Mouse (Mus musculus): Measurements from ENCODE around the gene Rhbdf2. TPM values are rescaled to one million over a fixed set of nuclear protein-coding genes. Genes with fewer than 3 reads are reported as not detected.
A peak's percentile ranks its signal among the peaks of the same experiment; 100 is the strongest.

Gene Rhbdf2
- polyA plus RNA-seq, 1 experiment from 2014 or later = 5.7 TPM

DNA sequence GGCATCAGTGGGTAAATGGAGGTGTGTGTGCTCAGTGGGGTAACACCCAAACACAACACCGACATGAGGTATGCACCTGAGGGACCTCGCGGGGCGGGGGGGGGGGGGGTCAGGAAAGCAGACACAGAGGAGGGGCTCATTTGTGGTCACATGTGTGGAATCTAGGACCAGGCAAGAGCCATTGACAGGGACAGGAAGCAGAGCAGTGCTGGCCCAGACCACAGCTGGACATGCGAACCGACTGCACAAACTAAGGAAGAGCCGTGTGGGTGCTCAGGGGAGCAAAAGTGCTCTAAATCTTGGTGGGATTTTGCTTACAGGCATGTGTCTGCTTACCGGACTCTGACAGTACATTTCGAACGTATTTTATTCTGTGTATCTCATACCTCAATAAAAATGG, 38.5 kb upstream of the Rhbdf2 start:
- H3K4me1 ChIP-seq (replicated peaks; ENCODE audit: control insufficient read depth, insufficient read depth) = 0 out of 2 replicates have a peak, but pooled peaks cover 3% of the 10 kb centered on the region
- WGBS = 49% methylated on average over 10 of the region's 10 CpGs
- no peak overlapping the region for H3K4me2 ChIP-seq (replicated peaks; ENCODE audit: low read depth)
- no peak overlapping the region for H3K27ac ChIP-seq (replicated peaks)
- ATAC-seq (ENCODE audit: low FRiP score, low TSS enrichment) (no peak), DNase-seq (ENCODE audit: low spot score) (no peak)
- no peaks in the 10 kb centered on the region for H3K27me3 ChIP-seq (ENCODE audit: control insufficient read depth, insufficient read depth, low read length)
- TF ChIP-seq EP300 (optimal IDR thresholded peaks at IDR 0.05) = no peak
- no peak for TF ChIP-seq CTCF (IDR thresholded peaks at IDR 0.05; ENCODE audit: low read depth)
- H3K9ac ChIP-seq (ENCODE audit: low read length) = no peak overlapping the region
- no peaks in the 10 kb centered on the region for H3K9me3 ChIP-seq (ENCODE audit: control insufficient read depth, low read length)
- H3K36me3 ChIP-seq (ENCODE audit: control insufficient read depth, insufficient read depth, low read length) = no peaks in the 10 kb centered on the region
- H3K4me3 ChIP-seq (ENCODE audit: low read depth, low read length) = no peak overlapping the region

DNA sequence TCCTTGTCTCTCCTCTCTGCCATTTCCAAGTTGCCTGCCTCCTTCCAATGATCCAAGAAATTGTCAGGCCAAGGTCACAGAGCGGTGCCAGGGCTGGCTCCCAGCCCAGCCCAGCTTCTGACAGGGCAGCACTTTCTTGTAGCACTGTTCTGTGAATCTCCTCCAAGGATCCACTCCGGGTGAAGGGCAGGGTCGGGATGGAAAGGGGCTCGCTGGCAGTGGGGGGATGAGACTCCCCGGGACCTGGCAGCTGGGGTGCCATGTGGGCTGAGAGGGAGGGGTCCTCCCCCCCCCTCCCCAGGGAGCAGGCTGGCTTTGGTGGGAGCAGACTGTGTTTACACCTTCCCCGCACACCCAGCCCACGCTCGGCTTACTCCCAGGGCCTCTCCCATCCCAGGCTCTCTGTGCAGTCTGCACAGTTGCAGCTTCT, 35.1 kb upstream of the Rhbdf2 start:
- no peak for ATAC-seq (ENCODE audit: low FRiP score, low TSS enrichment)
- H3K4me2 ChIP-seq (replicated peaks; ENCODE audit: low read depth) = no peak overlapping the region
- no peak for TF ChIP-seq EP300 (optimal IDR thresholded peaks at IDR 0.05)
- TF ChIP-seq CTCF (IDR thresholded peaks at IDR 0.05; ENCODE audit: low read depth) = no peak
- H3K9ac ChIP-seq (ENCODE audit: low read length) = no peak overlapping the region
- no peak overlapping the region for H3K27ac ChIP-seq (replicated peaks)
- WGBS = 60% methylated on average over 8 of the region's 8 CpGs
- H3K9me3 ChIP-seq (ENCODE audit: control insufficient read depth, low read length) = no peaks in the 10 kb centered on the region
- no peak overlapping the region for H3K4me3 ChIP-seq (ENCODE audit: low read depth, low read length)
- DNase-seq (ENCODE audit: low spot score) = no peak
- H3K27me3 ChIP-seq (ENCODE audit: control insufficient read depth, insufficient read depth, low read length) = no peaks in the 10 kb centered on the region
- H3K36me3 ChIP-seq (ENCODE audit: control insufficient read depth, insufficient read depth, low read length) = no peaks in the 10 kb centered on the region
- H3K4me1 ChIP-seq (replicated peaks; ENCODE audit: control insufficient read depth, insufficient read depth) = 0 out of 2 replicates have a peak, but pooled peaks cover 3% of the 10 kb centered on the region

DNA sequence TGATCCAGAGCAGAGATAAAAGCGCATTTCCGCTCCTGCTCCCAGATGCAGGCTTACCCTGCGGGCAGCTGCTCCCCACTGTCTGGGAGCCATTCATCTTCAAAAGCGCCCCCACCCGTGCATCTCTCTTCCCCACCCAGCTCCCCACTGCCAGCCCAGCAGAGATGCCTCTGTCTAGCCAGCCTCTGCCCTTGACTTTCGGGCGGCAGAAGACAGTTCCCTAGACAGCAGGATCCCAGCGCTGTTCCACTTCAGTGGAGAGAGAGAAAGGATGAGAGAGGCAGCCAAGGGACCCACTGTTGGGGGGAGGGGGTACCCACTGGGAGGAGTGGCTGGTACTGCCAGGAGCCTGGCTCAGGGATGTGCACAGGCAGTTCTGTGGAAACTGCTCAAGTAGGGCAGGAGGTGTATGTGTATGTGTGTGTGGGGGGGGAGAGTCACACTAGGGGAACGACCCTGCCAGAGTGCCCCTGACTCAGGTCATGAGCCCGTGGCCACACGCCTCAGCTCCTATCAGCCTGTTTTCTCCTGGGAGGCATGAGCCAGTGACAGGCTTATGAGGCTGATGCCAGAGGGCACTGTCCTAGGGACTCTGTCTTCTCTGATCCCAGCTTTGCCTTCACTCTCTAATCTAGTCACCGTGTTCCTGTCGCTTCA, 34.6 kb upstream of the Rhbdf2 start:
- H3K36me3 ChIP-seq (ENCODE audit: control insufficient read depth, insufficient read depth, low read length) = no peaks in the 10 kb centered on the region
- no peak overlapping the region for H3K9ac ChIP-seq (ENCODE audit: low read length)
- no peak overlapping the region for H3K4me3 ChIP-seq (ENCODE audit: low read depth, low read length)
- no peak overlapping the region for H3K4me2 ChIP-seq (replicated peaks; ENCODE audit: low read depth)
- H3K4me1 ChIP-seq (replicated peaks; ENCODE audit: control insufficient read depth, insufficient read depth) = 0 out of 2 replicates have a peak, but pooled peaks cover 3% of the 10 kb centered on the region
- no peaks in the 10 kb centered on the region for H3K9me3 ChIP-seq (ENCODE audit: control insufficient read depth, low read length)
- 40% methylated on average over 12 of the region's 13 CpGs for WGBS
- ATAC-seq (ENCODE audit: low FRiP score, low TSS enrichment) (no peak), DNase-seq (ENCODE audit: low spot score) (no peak)
- no peak overlapping the region for H3K27ac ChIP-seq (replicated peaks)
- no peaks in the 10 kb centered on the region for H3K27me3 ChIP-seq (ENCODE audit: control insufficient read depth, insufficient read depth, low read length)
- TF ChIP-seq CTCF (IDR thresholded peaks at IDR 0.05; ENCODE audit: low read depth) = no peak
- TF ChIP-seq EP300 (optimal IDR thresholded peaks at IDR 0.05) = no peak

DNA sequence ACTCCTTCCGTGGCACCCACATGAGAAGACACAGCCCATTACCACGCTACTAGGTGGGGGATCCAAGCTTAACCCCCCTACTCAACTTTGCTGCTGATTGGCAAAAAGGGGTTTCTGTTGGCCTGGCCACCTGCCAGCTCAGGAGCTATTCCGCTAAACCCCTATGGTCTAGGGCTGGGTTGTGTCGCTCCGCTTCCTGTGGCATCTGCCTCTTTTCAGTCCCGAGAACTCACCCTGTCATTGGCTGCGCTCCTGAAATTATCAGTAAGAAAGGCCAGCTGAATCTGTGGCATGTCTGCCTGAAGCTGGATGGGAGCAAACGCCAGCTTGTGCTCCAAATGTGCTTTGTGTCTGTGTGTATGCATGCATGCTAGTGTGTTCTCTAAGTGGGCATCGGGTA, 33.4 kb upstream of the Rhbdf2 start:
- DNase-seq (ENCODE audit: low spot score) (no peak), ATAC-seq (ENCODE audit: low FRiP score, low TSS enrichment) (no peak)
- Histone ChIP-seq H3K4me2 (replicated peaks; ENCODE audit: low read depth) (no peak overlapping the region), H3K9ac (ENCODE audit: low read length) (no peak overlapping the region), H3K4me3 (ENCODE audit: low read depth, low read length) (no peak overlapping the region), H3K9me3 (ENCODE audit: control insufficient read depth, low read length) (no peaks in the 10 kb centered on the region), H3K27me3 (ENCODE audit: control insufficient read depth, insufficient read depth, low read length) (no peaks in the 10 kb centered on the region), H3K27ac (replicated peaks) (no peak overlapping the region), H3K4me1 (replicated peaks; ENCODE audit: control insufficient read depth, insufficient read depth) (0 out of 2 replicates have a peak, but pooled peaks cover 3% of the 10 kb centered on the region), H3K36me3 (ENCODE audit: control insufficient read depth, insufficient read depth, low read length) (no peaks in the 10 kb centered on the region)
- WGBS = 70% methylated on average over 9 of the region's 9 CpGs
- TF ChIP-seq EP300 (optimal IDR thresholded peaks at IDR 0.05) = no peak
- no peak for TF ChIP-seq CTCF (IDR thresholded peaks at IDR 0.05; ENCODE audit: low read depth)

DNA sequence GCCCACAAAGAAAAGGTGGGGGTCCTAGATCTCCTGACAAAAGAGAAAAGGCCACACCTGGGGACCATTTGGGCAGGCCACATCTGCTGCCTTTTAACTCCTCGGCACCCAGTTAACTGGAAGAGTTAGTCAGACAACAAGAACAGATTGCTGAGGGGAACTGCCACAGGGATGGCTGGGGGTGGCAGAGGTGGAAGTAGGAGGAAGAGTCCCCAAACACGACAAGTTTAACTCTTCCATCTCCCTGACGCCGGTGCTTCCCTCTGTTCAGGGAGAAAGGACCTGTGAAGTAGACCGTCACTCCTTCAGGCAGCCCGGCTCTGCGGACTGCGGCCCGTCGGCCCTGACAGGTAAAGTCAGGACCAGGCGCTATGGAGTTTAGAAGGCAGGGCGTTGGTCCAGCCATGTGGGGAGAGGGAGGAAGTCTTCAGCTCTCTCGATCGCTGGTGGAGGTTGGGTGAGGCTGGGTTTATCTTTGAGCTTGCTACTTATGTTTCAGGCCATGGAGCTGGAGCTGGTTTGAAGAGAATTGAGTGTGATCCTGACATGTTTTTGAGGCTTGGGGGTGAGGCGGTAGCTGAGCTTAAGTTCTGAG, 32.3 kb upstream of the Rhbdf2 start:
- H3K36me3 ChIP-seq (ENCODE audit: control insufficient read depth, insufficient read depth, low read length) = no peaks in the 10 kb centered on the region
- no peak overlapping the region for H3K27ac ChIP-seq (replicated peaks)

DNA sequence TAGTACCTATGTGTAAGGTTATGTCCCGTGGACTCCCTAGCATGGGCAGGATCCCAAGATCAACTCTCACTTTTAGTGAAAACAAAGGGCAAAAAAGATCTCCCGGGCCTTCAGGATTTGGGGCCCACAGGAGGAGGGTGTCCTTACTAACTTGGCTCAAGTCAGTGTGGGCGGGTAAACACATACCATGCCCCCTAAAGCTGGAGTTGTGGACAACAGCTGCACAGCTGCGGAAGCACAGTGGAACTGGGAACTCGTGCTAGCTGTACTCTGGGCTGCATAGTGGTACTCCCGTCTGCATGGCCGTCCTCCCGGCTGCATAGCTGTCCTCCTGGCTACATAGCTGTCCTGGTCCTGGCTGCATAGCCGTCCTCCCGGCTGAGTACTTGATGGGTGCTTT, 31.4 kb upstream of the Rhbdf2 start:
- Histone ChIP-seq H3K4me1 (replicated peaks; ENCODE audit: control insufficient read depth, insufficient read depth) (0 out of 2 replicates have a peak, but pooled peaks cover 3% of the 10 kb centered on the region), H3K9me3 (ENCODE audit: control insufficient read depth, low read length) (no peaks in the 10 kb centered on the region), H3K27me3 (ENCODE audit: control insufficient read depth, insufficient read depth, low read length) (no peaks in the 10 kb centered on the region), H3K27ac (replicated peaks) (peak overlapping the region; percentile 37), H3K4me2 (replicated peaks; ENCODE audit: low read depth) (no peak overlapping the region; the same call in 1 of the 2 replicates), H3K9ac (ENCODE audit: low read length) (no peak overlapping the region), H3K4me3 (ENCODE audit: low read depth, low read length) (no peak overlapping the region), H3K36me3 (ENCODE audit: control insufficient read depth, insufficient read depth, low read length) (no peaks in the 10 kb centered on the region)
- 61% methylated on average over 10 of the region's 10 CpGs for WGBS
- no peak for TF ChIP-seq CTCF (IDR thresholded peaks at IDR 0.05; ENCODE audit: low read depth)
- TF ChIP-seq EP300 (optimal IDR thresholded peaks at IDR 0.05) = no peak
- no peak for DNase-seq (ENCODE audit: low spot score)
- ATAC-seq (ENCODE audit: low FRiP score, low TSS enrichment) = 0 out of 2 replicates have a peak, but pooled peaks have one; percentile 19

More for the DNA sequence above, 32.3 kb upstream of the Rhbdf2 start:
- ATAC-seq (ENCODE audit: low FRiP score, low TSS enrichment) = no peak
- no peak for DNase-seq (ENCODE audit: low spot score)
- 0 out of 2 replicates have a peak, but pooled peaks cover 3% of the 10 kb centered on the region for H3K4me1 ChIP-seq (replicated peaks; ENCODE audit: control insufficient read depth, insufficient read depth)
- H3K9me3 ChIP-seq (ENCODE audit: control insufficient read depth, low read length) = no peaks in the 10 kb centered on the region
- no peak for TF ChIP-seq EP300 (optimal IDR thresholded peaks at IDR 0.05)
- TF ChIP-seq CTCF (IDR thresholded peaks at IDR 0.05; ENCODE audit: low read depth) = no peak
- H3K9ac ChIP-seq (ENCODE audit: low read length) = no peak overlapping the region
- no peak overlapping the region for H3K4me2 ChIP-seq (replicated peaks; ENCODE audit: low read depth)
- WGBS = 79% methylated on average over 15 of the region's 15 CpGs
- H3K4me3 ChIP-seq (ENCODE audit: low read depth, low read length) = no peak overlapping the region
- H3K27me3 ChIP-seq (ENCODE audit: control insufficient read depth, insufficient read depth, low read length) = no peaks in the 10 kb centered on the region

All from stomach, postnatal 0 days (tissue).